Comparison of ENCODE assay signal across 12 mouse cellular contexts in genomic region chr8:76971761-76972404, GRCm38 (mm10).
DNase-seq lines count a peak whose midpoint lies in the region; TF ChIP-seq lines count a peak whose summit lies in the region.
"Had no signal": no experiment of that assay in that cellular context is flagged by ENCODE, and none has a peak within 500 bp of the region (broad histone marks: within the 10 kb centered on the region; RNA-seq: fewer than 3 reads in every experiment).

No protein-coding gene starts in this region.

- no peak for TF ChIP-seq CTCF in cerebellum, adult 2 months (IDR thresholded peaks at IDR 0.05; ENCODE audit: borderline replicate concordance, insufficient read depth, low read depth, low read length)

- TF ChIP-seq POLR2A in cerebellum, adult 2 months (IDR thresholded peaks at IDR 0.05; ENCODE audit: borderline replicate concordance, insufficient read depth, low read length) = no peak

- H3K27me3 ChIP-seq in cerebellum, adult 2 months (ENCODE audit: control insufficient read depth, insufficient read depth, low read length) = no peaks in the 10 kb centered on the region
- H3K27me3 ChIP-seq: hindbrain, embryonic 15.5 days; limb, embryonic 12.5 days had no signal

- DNase-seq in left cerebral cortex, postnatal 4 days = peak; percentile 5
- DNase-seq in left cerebral cortex, adult 9 months (ENCODE audit: low spot score in 2 of 2) = no peak
- peak; percentile 15 to 22 for DNase-seq in cerebellum, adult 2 months
- peak; percentile 38 for DNase-seq in heart, adult 8-10 months (ENCODE audit: low spot score)
- peak; percentile 43 for DNase-seq in lung, postnatal 10 days
- no peak for DNase-seq in urinary bladder, postnatal 4 days (ENCODE audit: low spot score in 2 of 2)
- no peak for DNase-seq in urinary bladder, postnatal 14 days (ENCODE audit: low spot score)
- DNase-seq: kidney, adult 9 months; layer of hippocampus, adult 9-11 months had no signal

- no peak overlapping the region for H3K4me3 ChIP-seq in cerebellum, adult 2 months (replicated peaks; ENCODE audit: insufficient read depth, low read depth, low read length)
- H3K4me3 ChIP-seq: hindbrain, embryonic 15.5 days; limb, embryonic 12.5 days; myocyte had no signal

- H3K27ac ChIP-seq in cerebellum, adult 2 months (ENCODE audit: insufficient read depth, low read length) = no peak overlapping the region
- H3K27ac ChIP-seq: hindbrain, embryonic 15.5 days; limb, embryonic 12.5 days had no signal

- intact Hi-C loops in left cerebral cortex, postnatal 4 days (cut with DNase I) = no loop called here

- peaks cover 2% of the 10 kb centered on the region; the same call in 1 of the 2 replicates for H3K4me1 ChIP-seq in cerebellum, adult 2 months (ENCODE audit: control insufficient read depth, insufficient read depth, low read length)
- H3K4me1 ChIP-seq: limb, embryonic 12.5 days had no signal

- WGBS in cerebellum, adult 2 months = 55% methylated on average over 9 of the region's 9 CpGs

Comparison
In these comparisons a context has a peak if more than half of its experiments do, and no peak if none do; other contexts are left out.
1. DNase-seq: peak in left cerebral cortex, postnatal 4 days (single experiment), cerebellum, adult 2 months (2 of 2), heart, adult 8-10 months (single experiment) and lung, postnatal 10 days (single experiment); none in left cerebral cortex, adult 9 months (0 of 2), urinary bladder, postnatal 4 days (0 of 2) and urinary bladder, postnatal 14 days (single experiment).